Mouse (Mus musculus): ENCODE measurements around the gene Garnl3. TPM values are rescaled to one million over a fixed set of nuclear protein-coding genes. Genes with fewer than 3 reads are reported as not detected.

The Garnl3 gene
- polyA plus RNA-seq, 1 experiment from 2014 or later: 10.7 TPM

- Histone ChIP-seq H3K4me1 (no peaks in the 10 kb centered on the region), H3K4me3 (replicated peaks) (no peak overlapping the region), H3K27me3 (no peaks in the 10 kb centered on the region), H3K4me2 (replicated peaks) (no peak overlapping the region), H3K9ac (no peak overlapping the region), H3K9me3 (replicated peaks) (no peaks in the 10 kb centered on the region), H3K27ac (replicated peaks) (no peak overlapping the region), H3K36me3 (no peaks in the 10 kb centered on the region)
- ATAC-seq (ENCODE audit: insufficient number of reproducible peaks, low FRiP score, low TSS enrichment, low read depth): no peak
- 42% methylated on average over 7 of the region's 7 CpGs for WGBS
Observed at GRCm38 (mm10) chr2:33086016-33086596, 45.3 kb downstream of the Garnl3 start.

- Histone ChIP-seq H3K4me1 (no peaks in the 10 kb centered on the region), H3K4me2 (replicated peaks) (no peak overlapping the region)
- 86% methylated on average over 3 of the region's 3 CpGs for WGBS
Observed at GRCm38 (mm10) chr2:33084221-33084620, 47.2 kb downstream of the Garnl3 start.

GRCm38 (mm10) chr2:33080166-33080565 lies 51.3 kb downstream of the Garnl3 start:
- Histone ChIP-seq H3K9me3 (replicated peaks) (no peaks in the 10 kb centered on the region), H3K4me1 (no peaks in the 10 kb centered on the region), H3K27ac (replicated peaks) (no peak overlapping the region), H3K36me3 (no peaks in the 10 kb centered on the region), H3K27me3 (no peaks in the 10 kb centered on the region), H3K4me2 (replicated peaks) (no peak overlapping the region), H3K9ac (no peak overlapping the region), H3K4me3 (replicated peaks) (no peak overlapping the region)
- 62% methylated on average over 4 of the region's 4 CpGs for WGBS
- no peak for ATAC-seq (ENCODE audit: insufficient number of reproducible peaks, low FRiP score, low TSS enrichment, low read depth)

More at GRCm38 (mm10) chr2:33084221-33084620, 47.2 kb downstream of the Garnl3 start:
- Histone ChIP-seq H3K9me3 (replicated peaks) (no peaks in the 10 kb centered on the region), H3K36me3 (no peaks in the 10 kb centered on the region), H3K27ac (replicated peaks) (no peak overlapping the region), H3K4me3 (replicated peaks) (no peak overlapping the region), H3K27me3 (no peaks in the 10 kb centered on the region), H3K9ac (no peak overlapping the region)
- ATAC-seq (ENCODE audit: insufficient number of reproducible peaks, low FRiP score, low TSS enrichment, low read depth): no peak

- 29% methylated on average over 3 of the region's 3 CpGs for whole genome bisulfite sequencing
- Histone ChIP-seq H3K9me3 (replicated peaks) (no peaks in the 10 kb centered on the region), H3K4me2 (replicated peaks) (no peak overlapping the region), H3K27ac (replicated peaks) (no peak overlapping the region), H3K4me1 (no peaks in the 10 kb centered on the region), H3K9ac (no peak overlapping the region), H3K36me3 (no peaks in the 10 kb centered on the region), H3K4me3 (replicated peaks) (no peak overlapping the region), H3K27me3 (no peaks in the 10 kb centered on the region)
- ATAC-seq (ENCODE audit: insufficient number of reproducible peaks, low FRiP score, low TSS enrichment, low read depth): no peak
Observed at GRCm38 (mm10) chr2:33077252-33077651, 54.2 kb downstream of the Garnl3 start.

- no peaks in the 10 kb centered on the region for H3K36me3 ChIP-seq
- ATAC-seq (ENCODE audit: insufficient number of reproducible peaks, low FRiP score, low TSS enrichment, low read depth): no peak
- H3K4me1 ChIP-seq: no peaks in the 10 kb centered on the region
- 70% methylated on average over 2 of the region's 2 CpGs for WGBS
- no peak overlapping the region for H3K4me2 ChIP-seq (replicated peaks)
- H3K9ac ChIP-seq: no peak overlapping the region
- H3K27me3 ChIP-seq: no peaks in the 10 kb centered on the region
- H3K4me3 ChIP-seq (replicated peaks): no peak overlapping the region
- no peak overlapping the region for H3K27ac ChIP-seq (replicated peaks)
- no peaks in the 10 kb centered on the region for H3K9me3 ChIP-seq (replicated peaks)
Observed at GRCm38 (mm10) chr2:33074931-33075330, 56.5 kb downstream of the Garnl3 start.

GRCm38 (mm10) chr2:33074188-33074587 lies 57.3 kb downstream of the Garnl3 start:
- Histone ChIP-seq H3K27me3 (no peaks in the 10 kb centered on the region), H3K4me3 (replicated peaks) (no peak overlapping the region), H3K4me1 (no peaks in the 10 kb centered on the region), H3K4me2 (replicated peaks) (no peak overlapping the region), H3K36me3 (no peaks in the 10 kb centered on the region), H3K9me3 (replicated peaks) (no peaks in the 10 kb centered on the region), H3K27ac (replicated peaks) (no peak overlapping the region), H3K9ac (no peak overlapping the region)
- 61% methylated on average over 3 of the region's 3 CpGs for WGBS
- no peak for ATAC-seq (ENCODE audit: insufficient number of reproducible peaks, low FRiP score, low TSS enrichment, low read depth)

GRCm38 (mm10) chr2:33072333-33072732 lies 59.1 kb downstream of the Garnl3 start:
- Histone ChIP-seq H3K27ac (replicated peaks) (no peak overlapping the region), H3K4me1 (no peaks in the 10 kb centered on the region), H3K9me3 (replicated peaks) (no peaks in the 10 kb centered on the region), H3K4me2 (replicated peaks) (no peak overlapping the region), H3K27me3 (no peaks in the 10 kb centered on the region), H3K4me3 (replicated peaks) (no peak overlapping the region), H3K36me3 (no peaks in the 10 kb centered on the region), H3K9ac (no peak overlapping the region)
- WGBS: 27% methylated on average over 2 of the region's 2 CpGs
- ATAC-seq (ENCODE audit: insufficient number of reproducible peaks, low FRiP score, low TSS enrichment, low read depth): no peak

GRCm38 (mm10) chr2:33065610-33066009 lies 65.8 kb downstream of the Garnl3 start:
- ATAC-seq (ENCODE audit: insufficient number of reproducible peaks, low FRiP score, low TSS enrichment, low read depth): no peak

GRCm38 (mm10) chr2:33062744-33063143 lies 68.7 kb downstream of the Garnl3 start:
- no peaks in the 10 kb centered on the region for H3K27me3 ChIP-seq
- H3K4me3 ChIP-seq (replicated peaks): no peak overlapping the region
- no peak overlapping the region for H3K4me2 ChIP-seq (replicated peaks)
- no peaks in the 10 kb centered on the region for H3K4me1 ChIP-seq
- H3K27ac ChIP-seq (replicated peaks): no peak overlapping the region
- no peaks in the 10 kb centered on the region for H3K9me3 ChIP-seq (replicated peaks)
- 57% methylated on average over 8 of the region's 8 CpGs for WGBS
- no peaks in the 10 kb centered on the region for H3K36me3 ChIP-seq
- no peak for ATAC-seq (ENCODE audit: insufficient number of reproducible peaks, low FRiP score, low TSS enrichment, low read depth)
- no peak overlapping the region for H3K9ac ChIP-seq

More at GRCm38 (mm10) chr2:33065610-33066009, 65.8 kb downstream of the Garnl3 start:
- Histone ChIP-seq H3K27ac (replicated peaks) (no peak overlapping the region), H3K9ac (no peak overlapping the region), H3K27me3 (no peaks in the 10 kb centered on the region), H3K36me3 (no peaks in the 10 kb centered on the region), H3K4me1 (no peaks in the 10 kb centered on the region), H3K4me2 (replicated peaks) (no peak overlapping the region), H3K9me3 (replicated peaks) (no peaks in the 10 kb centered on the region), H3K4me3 (replicated peaks) (no peak overlapping the region)
- 66% methylated on average over 1 of the region's 1 CpGs for WGBS

GRCm38 (mm10) chr2:33058926-33059325 lies 72.5 kb downstream of the Garnl3 start:
- no peak overlapping the region for H3K4me3 ChIP-seq (replicated peaks)
- H3K27ac ChIP-seq (replicated peaks): no peak overlapping the region
- no peaks in the 10 kb centered on the region for H3K4me1 ChIP-seq
- 77% methylated on average over 5 of the region's 5 CpGs for WGBS
- H3K27me3 ChIP-seq: no peaks in the 10 kb centered on the region
- H3K9me3 ChIP-seq (replicated peaks): no peaks in the 10 kb centered on the region
- no peak overlapping the region for H3K4me2 ChIP-seq (replicated peaks)
- no peak for ATAC-seq (ENCODE audit: insufficient number of reproducible peaks, low FRiP score, low TSS enrichment, low read depth)
- H3K9ac ChIP-seq: no peak overlapping the region
- H3K36me3 ChIP-seq: no peaks in the 10 kb centered on the region

- Histone ChIP-seq H3K36me3 (no peaks in the 10 kb centered on the region), H3K27ac (replicated peaks) (no peak overlapping the region), H3K4me2 (replicated peaks) (no peak overlapping the region), H3K4me3 (replicated peaks) (no peak overlapping the region), H3K9ac (no peak overlapping the region), H3K27me3 (no peaks in the 10 kb centered on the region), H3K4me1 (no peaks in the 10 kb centered on the region), H3K9me3 (replicated peaks) (no peaks in the 10 kb centered on the region)
- WGBS: 83% methylated on average over 7 of the region's 7 CpGs
- no peak for ATAC-seq (ENCODE audit: insufficient number of reproducible peaks, low FRiP score, low TSS enrichment, low read depth)
Observed at GRCm38 (mm10) chr2:33057514-33057913, 73.9 kb downstream of the Garnl3 start.

- H3K9ac ChIP-seq: no peak overlapping the region
- H3K9me3 ChIP-seq (replicated peaks): no peaks in the 10 kb centered on the region
- no peak overlapping the region for H3K4me3 ChIP-seq (replicated peaks)
- ATAC-seq (ENCODE audit: insufficient number of reproducible peaks, low FRiP score, low TSS enrichment, low read depth): no peak; the same call in 1 of the 2 replicates
- no peak overlapping the region; the same call in 1 of the 2 replicates for H3K27ac ChIP-seq (replicated peaks)
- WGBS: 37% methylated on average over 10 of the region's 10 CpGs
- no peaks in the 10 kb centered on the region for H3K27me3 ChIP-seq
- H3K4me2 ChIP-seq (replicated peaks): no peak overlapping the region
- H3K4me1 ChIP-seq: no peaks in the 10 kb centered on the region
- H3K36me3 ChIP-seq: no peaks in the 10 kb centered on the region
Observed at GRCm38 (mm10) chr2:33053966-33054365, 77.5 kb downstream of the Garnl3 start.
